Mouse (Mus musculus) forebrain, embryonic 14.5 days (tissue): ENCODE data around the gene Gpbp1. TPM values are rescaled to one million over a fixed set of nuclear protein-coding genes. Genes with fewer than 3 reads are reported as not detected.

Source experiments
- ATAC-seq: fragments of 200-750 bp; cut with Nextera tagmentation; 2 replicates; pipeline ENCODE4 v1.8.0; 2017; ENCODE audit warnings: mild to moderate bottlenecking, moderate library complexity
- DNase-seq: peaks from one replicate; pipeline ENCODE4 v3.0.0-alpha.2; 2015; ENCODE audit warnings: low spot score
- H3K27ac ChIP-seq: fragments of 300-500 bp; sonication (generic); 2 replicates; pipeline ENCODE4 v1.5.1; 2014; ENCODE audit warnings: low read depth, mild to moderate bottlenecking, control low read depth, low read length, moderate library complexity
- H3K27me3 ChIP-seq: fragments of 300-500 bp; sonication (generic); replicated peaks from 2 replicates; pipeline ENCODE4 v1.6.1; 2014; ENCODE audit warnings: low read length, control low read depth, mixed read lengths; ENCODE audit not compliant: control insufficient read depth, insufficient read depth
- H3K36me3 ChIP-seq: fragments of 300-500 bp; sonication (generic); 2 replicates; pipeline ENCODE4 v1.6.1; 2014; ENCODE audit warnings: low read length, control low read depth; ENCODE audit not compliant: control insufficient read depth, insufficient read depth
- H3K4me1 ChIP-seq: fragments of 300-500 bp; sonication (generic); 2 replicates; pipeline ENCODE4 v1.6.1; 2014; ENCODE audit warnings: antibody characterized with exemption, low read length, control low read depth; ENCODE audit not compliant: control insufficient read depth, insufficient read depth
- H3K4me2 ChIP-seq: fragments of 300-500 bp; sonication (generic); 2 replicates; pipeline ENCODE4 v1.6.1; 2014; ENCODE audit warnings: mild to moderate bottlenecking, control low read depth, low read length
- H3K4me3 ChIP-seq: fragments of 300-500 bp; sonication (generic); 2 replicates; pipeline ENCODE4 v1.5.1; 2014; ENCODE audit warnings: low read depth, low read length, control low read depth
- H3K9ac ChIP-seq: fragments of 300-500 bp; sonication (generic); 2 replicates; pipeline ENCODE4 v1.6.1; 2014; ENCODE audit warnings: mild to moderate bottlenecking, low read length, control low read depth, moderate library complexity
- H3K9me3 ChIP-seq: fragments of 300-500 bp; sonication (generic); replicated peaks from 2 replicates; pipeline ENCODE4 v1.6.1; 2016; ENCODE audit warnings: low read length, control low read depth, mixed read lengths; ENCODE audit not compliant: control insufficient read depth
- WGBS: fragments of 180-500 bp; shearing (Covaris S2); extraction: QIAGEN DNeasy Blood & Tissue Kit; methylation state at CpG from one replicate; pipeline ENCODE4 v1.1.7; 2014; 5-methylcytosine and 5-hydroxymethylcytosine counted together
- polyA plus RNA-seq: library from polyadenylated mRNA; unstranded; fragments of >200 nt; fragmentation: Nextera tagmentation; extraction: Ambion mirVana; gene quantifications from 2 replicates; pipeline ENCODE4 v1.2.1, GENCODE M21; 2014

Gpbp1 gene
- 115 and 132 TPM in 2 replicates for polyA plus RNA-seq

- H3K27ac ChIP-seq = peak within 1 kb of the TSS; percentile 97
- ATAC-seq (peak; percentile 94), DNase-seq (peak; percentile 100)
- peaks cover 15% of the 10 kb centered on the region for H3K4me1 ChIP-seq
- peaks cover 15% of the 10 kb centered on the region for H3K27me3 ChIP-seq
- no peaks in the 10 kb centered on the region for H3K9me3 ChIP-seq
- under 1% methylated on average over 85 of the region's 109 CpGs for WGBS
- peak within 1 kb of the TSS; percentile 91 for H3K9ac ChIP-seq
- peak within 1 kb of the TSS; percentile 93 for H3K4me3 ChIP-seq
- H3K4me2 ChIP-seq = peak within 1 kb of the TSS; percentile 83
- H3K36me3 ChIP-seq = no peaks in the 10 kb centered on the region
Observed at GRCm38 (mm10) chr13:111489802-111490723, at the start of gene Gpbp1. Gene Gpbp1 (minus strand): TSS chr13:111490111.

- no peaks in the 10 kb centered on the region for H3K27me3 ChIP-seq
- H3K4me3 ChIP-seq = no peak overlapping the region
- no peaks in the 10 kb centered on the region for H3K36me3 ChIP-seq
- H3K27ac ChIP-seq = no peak overlapping the region
- 86% methylated on average over 9 of the region's 9 CpGs for WGBS
- no peak overlapping the region for H3K9ac ChIP-seq
- no peak for ATAC-seq
- H3K4me2 ChIP-seq = no peak overlapping the region
- no peaks in the 10 kb centered on the region for H3K9me3 ChIP-seq
- no peak for DNase-seq
- no peaks in the 10 kb centered on the region for H3K4me1 ChIP-seq
Observed at GRCm38 (mm10) chr13:111537718-111538117, 47.8 kb upstream of the Gpbp1 start.

GRCm38 (mm10) chr13:111536207-111536887 lies 46.4 kb upstream of the Gpbp1 start:
- H3K4me3 ChIP-seq = no peak overlapping the region
- H3K27me3 ChIP-seq = no peaks in the 10 kb centered on the region
- DNase-seq (no peak), ATAC-seq (no peak)
- WGBS = 80% methylated on average over 6 of the region's 6 CpGs
- H3K9me3 ChIP-seq = no peaks in the 10 kb centered on the region
- no peaks in the 10 kb centered on the region for H3K4me1 ChIP-seq
- no peaks in the 10 kb centered on the region for H3K36me3 ChIP-seq
- no peak overlapping the region for H3K4me2 ChIP-seq
- no peak overlapping the region for H3K9ac ChIP-seq
- no peak overlapping the region for H3K27ac ChIP-seq

- WGBS = 72% methylated on average over 6 of the region's 6 CpGs
- Histone ChIP-seq H3K27ac (no peak overlapping the region), H3K4me2 (no peak overlapping the region), H3K9ac (no peak overlapping the region), H3K27me3 (no peaks in the 10 kb centered on the region), H3K4me1 (no peaks in the 10 kb centered on the region), H3K9me3 (no peaks in the 10 kb centered on the region), H3K4me3 (no peak overlapping the region), H3K36me3 (no peaks in the 10 kb centered on the region)
- DNase-seq (no peak), ATAC-seq (no peak)
Observed at GRCm38 (mm10) chr13:111534131-111534530, 44.2 kb upstream of the Gpbp1 start.

GRCm38 (mm10) chr13:111532178-111532948 lies 42.5 kb upstream of the Gpbp1 start:
- no peak overlapping the region for H3K9ac ChIP-seq
- no peaks in the 10 kb centered on the region for H3K9me3 ChIP-seq
- H3K27me3 ChIP-seq = no peaks in the 10 kb centered on the region
- no peak overlapping the region for H3K4me3 ChIP-seq
- DNase-seq = no peak
- H3K4me2 ChIP-seq = no peak overlapping the region
- no peaks in the 10 kb centered on the region for H3K4me1 ChIP-seq
- WGBS = 86% methylated on average over 16 of the region's 16 CpGs
- no peak for ATAC-seq
- H3K36me3 ChIP-seq = no peaks in the 10 kb centered on the region
- no peak overlapping the region for H3K27ac ChIP-seq

GRCm38 (mm10) chr13:111531701-111532100 lies 41.8 kb upstream of the Gpbp1 start:
- Histone ChIP-seq H3K9ac (no peak overlapping the region), H3K4me2 (no peak overlapping the region), H3K27me3 (no peaks in the 10 kb centered on the region), H3K36me3 (no peaks in the 10 kb centered on the region), H3K9me3 (no peaks in the 10 kb centered on the region), H3K4me1 (no peaks in the 10 kb centered on the region), H3K27ac (no peak overlapping the region), H3K4me3 (no peak overlapping the region)
- no peak for ATAC-seq
- no peak for DNase-seq
- 82% methylated on average over 1 of the region's 1 CpGs for WGBS

GRCm38 (mm10) chr13:111524277-111524676 lies 34.4 kb upstream of the Gpbp1 start:
- H3K36me3 ChIP-seq = no peaks in the 10 kb centered on the region
- no peak for DNase-seq
- WGBS = 88% methylated on average over 2 of the region's 2 CpGs

GRCm38 (mm10) chr13:111522336-111522735 lies 32.4 kb upstream of the Gpbp1 start:
- WGBS = 83% methylated on average over 9 of the region's 9 CpGs
- Histone ChIP-seq H3K4me1 (no peaks in the 10 kb centered on the region), H3K4me3 (no peak overlapping the region), H3K4me2 (no peak overlapping the region), H3K9me3 (no peaks in the 10 kb centered on the region), H3K9ac (no peak overlapping the region), H3K36me3 (no peaks in the 10 kb centered on the region), H3K27me3 (no peaks in the 10 kb centered on the region), H3K27ac (no peak overlapping the region)
- no peak for ATAC-seq
- DNase-seq = no peak

More at GRCm38 (mm10) chr13:111524277-111524676, 34.4 kb upstream of the Gpbp1 start:
- Histone ChIP-seq H3K9me3 (no peaks in the 10 kb centered on the region), H3K4me2 (no peak overlapping the region), H3K4me3 (no peak overlapping the region), H3K27me3 (no peaks in the 10 kb centered on the region), H3K27ac (no peak overlapping the region), H3K4me1 (no peaks in the 10 kb centered on the region), H3K9ac (no peak overlapping the region)
- ATAC-seq = no peak
